Mouse (Mus musculus) skeletal muscle tissue, adult 2 months (tissue): ENCODE data around the gene Apc2.
"Not testable (repeated sequence)": the region's sequence is repeated elsewhere in the genome, so short reads cannot be mapped to it uniquely, and the experiment has no call there.

Source experiments
- DNase-seq: peaks from one replicate; pipeline ENCODE4 v3.0.0-alpha.2; 2012; ENCODE audit warnings: low read depth, low spot score

Apc2 gene

DNA sequence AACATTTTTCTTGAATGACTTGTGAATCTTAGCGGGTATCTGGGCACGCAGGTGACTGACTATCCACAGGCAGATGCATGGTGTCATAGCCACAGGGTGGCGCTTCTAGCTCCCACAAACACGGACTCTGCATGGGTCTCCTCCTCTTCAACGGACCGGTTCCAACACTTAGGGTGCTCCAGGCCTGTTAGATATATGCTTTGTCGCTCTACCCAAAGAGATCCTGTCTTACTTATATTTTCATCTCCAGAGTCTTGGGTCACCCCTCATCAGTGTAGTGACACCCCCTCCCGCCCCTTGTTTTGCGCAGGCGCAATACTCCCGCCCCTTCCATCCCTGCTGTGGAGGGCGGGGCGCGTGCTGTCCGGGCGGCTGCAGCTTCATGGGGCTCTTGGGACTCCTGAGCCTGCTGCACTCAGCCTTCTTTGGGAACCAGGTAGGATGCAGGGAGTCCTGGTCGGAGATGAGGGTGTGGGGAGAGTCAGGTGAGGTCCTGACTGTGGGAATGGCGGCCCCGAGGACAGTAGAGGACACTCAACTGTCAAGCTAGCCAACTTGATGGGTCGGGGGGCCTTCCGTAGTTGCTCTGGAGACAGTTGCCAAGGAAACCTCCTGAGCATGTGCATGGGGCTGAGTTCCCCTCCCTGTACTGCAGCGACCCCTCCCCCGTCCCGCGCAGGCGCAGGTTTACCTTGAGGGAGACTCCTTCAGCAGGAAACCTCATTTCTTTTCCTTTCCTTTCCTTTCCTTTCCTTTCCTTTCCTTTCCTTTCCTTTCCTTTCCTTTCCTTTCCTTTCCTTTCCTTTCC, at the start of gene Apc2:
Apc2 (plus strand) TSS at position 360 of the 808 bp plus-strand sequence.
- peak; percentile 58 for DNase-seq

DNA sequence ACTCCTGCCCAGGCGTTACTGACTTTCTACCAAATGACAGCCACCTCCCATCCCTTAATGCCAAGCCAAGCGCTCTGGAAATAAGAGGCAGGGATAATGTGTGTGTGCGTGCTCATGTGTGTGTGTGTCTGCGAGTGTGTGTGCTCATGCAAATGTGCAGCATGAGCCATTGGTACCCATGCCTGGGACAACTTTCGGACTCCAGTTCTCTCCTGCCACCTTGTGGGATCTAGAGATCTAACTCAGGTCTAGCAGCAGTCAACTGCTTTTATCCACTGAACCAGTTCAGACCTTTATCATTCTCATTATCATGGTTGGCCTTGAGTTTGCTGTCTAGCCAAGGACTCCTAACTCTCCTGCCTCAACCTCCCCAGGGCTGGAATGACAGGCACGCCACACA, 47.9 kb upstream of the Apc2 start:
- DNase-seq, result no peak

DNA sequence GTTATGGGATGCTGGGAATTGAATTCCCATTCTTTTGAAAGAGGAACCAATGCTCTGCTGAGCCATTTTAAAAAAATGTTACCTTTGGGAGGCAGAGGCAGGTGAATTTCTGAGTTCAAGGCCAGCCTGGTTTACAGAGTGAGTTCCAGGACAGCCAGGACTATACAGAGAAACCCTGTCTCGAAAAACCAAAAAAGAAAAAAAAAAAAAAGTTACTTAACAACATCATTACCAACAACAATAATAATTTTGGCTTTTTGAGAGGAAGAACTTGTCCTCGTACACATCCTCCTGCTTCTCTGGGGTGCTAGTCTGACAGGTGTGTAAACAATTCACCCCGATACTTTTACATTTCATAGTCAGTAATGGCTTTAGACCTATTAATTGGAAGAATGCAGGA, 47.3 kb upstream of the Apc2 start:
- not testable (repeated sequence) for DNase-seq

DNA sequence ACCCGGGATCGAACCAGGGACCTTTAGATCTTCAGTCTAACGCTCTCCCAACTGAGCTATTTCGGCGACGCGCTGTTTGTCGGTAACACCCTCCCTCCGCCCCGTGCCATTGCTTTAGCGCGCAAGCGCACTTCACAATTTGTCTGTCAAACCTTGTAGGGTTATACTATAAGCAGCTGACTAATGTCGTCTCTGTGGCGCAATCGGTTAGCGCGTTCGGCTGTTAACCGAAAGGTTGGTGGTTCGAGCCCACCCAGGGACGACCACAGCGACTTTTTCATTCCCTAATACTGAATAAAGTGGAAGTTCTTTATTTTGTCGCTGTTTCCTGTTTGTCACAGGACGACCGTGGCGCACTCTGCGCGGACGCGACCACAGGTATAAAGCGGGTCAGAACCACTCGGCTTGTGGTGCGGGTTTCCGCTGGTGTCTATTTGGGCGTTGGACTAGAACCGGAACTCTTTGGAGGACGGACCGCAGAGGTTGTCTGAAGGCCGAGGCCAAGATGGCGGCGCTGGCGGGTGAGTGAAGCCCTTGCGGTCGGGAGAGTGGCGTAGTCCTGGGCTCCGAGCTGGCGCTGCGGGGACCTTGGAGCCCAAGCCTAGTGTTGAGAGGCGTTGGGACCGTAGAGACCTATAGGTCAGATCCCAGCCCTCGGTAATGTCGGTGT, 46.7 kb upstream of the Apc2 start, which contains the start of gene Ndufs7:
Ndufs7 (plus strand) TSS at position 151 of the 670 bp plus-strand sequence.
- peak; percentile 97 for DNase-seq

DNA sequence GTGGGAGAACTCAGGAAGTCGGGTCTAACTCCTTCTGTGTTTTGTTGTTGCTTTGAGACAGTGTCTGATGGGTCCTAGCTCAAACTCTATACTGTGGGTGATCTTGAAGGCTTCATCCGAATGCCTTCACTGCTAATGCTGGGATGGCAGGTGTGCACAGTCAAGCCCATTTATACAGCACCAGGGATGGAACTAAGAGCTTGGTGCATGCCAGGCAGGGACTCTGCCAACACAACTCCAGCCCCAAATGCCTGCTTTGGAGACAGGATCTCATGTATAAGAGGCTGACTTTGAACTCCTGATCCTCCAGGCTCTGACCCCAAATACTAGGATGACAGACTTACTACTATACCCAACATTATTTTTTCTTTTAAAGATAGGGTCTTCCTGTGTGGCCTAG, 45.7 kb upstream of the Apc2 start:
- no peak for DNase-seq

DNA sequence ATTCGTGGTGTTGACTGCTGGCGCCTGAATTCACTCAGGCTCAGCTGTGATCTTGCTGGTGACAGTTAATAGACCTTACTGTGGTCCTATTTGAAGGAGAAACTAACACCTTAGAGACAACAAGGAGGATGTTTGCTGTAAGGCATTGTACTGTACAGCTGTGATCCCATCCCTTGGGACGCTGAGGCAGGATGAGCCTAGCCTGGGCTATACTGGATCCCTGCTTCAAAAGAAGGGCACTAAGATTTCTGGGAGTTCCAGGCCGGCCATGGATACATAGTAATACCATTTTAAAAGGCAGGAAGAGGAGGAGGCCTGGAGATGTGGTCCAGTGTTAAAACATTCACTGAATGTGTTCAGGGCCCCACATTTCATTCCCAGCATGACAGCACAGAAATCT, 45.2 kb upstream of the Apc2 start:
- no peak for DNase-seq

DNA sequence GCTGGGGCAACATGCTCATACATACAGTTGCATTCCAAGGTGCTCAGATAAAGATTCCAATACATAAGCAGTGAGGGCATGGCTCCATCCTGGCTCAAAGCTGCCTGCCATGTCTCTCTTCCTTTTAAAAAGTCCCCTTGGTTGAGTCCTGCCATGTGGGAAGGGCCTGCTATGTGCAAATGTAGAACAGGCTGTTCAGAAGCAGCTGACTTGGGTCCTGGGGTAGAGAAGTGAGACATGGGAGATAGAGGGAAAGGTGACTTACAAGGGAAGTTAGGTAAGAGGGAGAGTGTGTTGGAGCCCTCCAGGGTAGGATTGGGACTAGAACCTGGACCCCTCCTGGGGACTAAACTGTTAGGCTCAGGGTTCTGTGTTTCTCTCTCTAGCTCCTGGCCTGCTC, 43.8 kb upstream of the Apc2 start:
- DNase-seq, result no peak

DNA sequence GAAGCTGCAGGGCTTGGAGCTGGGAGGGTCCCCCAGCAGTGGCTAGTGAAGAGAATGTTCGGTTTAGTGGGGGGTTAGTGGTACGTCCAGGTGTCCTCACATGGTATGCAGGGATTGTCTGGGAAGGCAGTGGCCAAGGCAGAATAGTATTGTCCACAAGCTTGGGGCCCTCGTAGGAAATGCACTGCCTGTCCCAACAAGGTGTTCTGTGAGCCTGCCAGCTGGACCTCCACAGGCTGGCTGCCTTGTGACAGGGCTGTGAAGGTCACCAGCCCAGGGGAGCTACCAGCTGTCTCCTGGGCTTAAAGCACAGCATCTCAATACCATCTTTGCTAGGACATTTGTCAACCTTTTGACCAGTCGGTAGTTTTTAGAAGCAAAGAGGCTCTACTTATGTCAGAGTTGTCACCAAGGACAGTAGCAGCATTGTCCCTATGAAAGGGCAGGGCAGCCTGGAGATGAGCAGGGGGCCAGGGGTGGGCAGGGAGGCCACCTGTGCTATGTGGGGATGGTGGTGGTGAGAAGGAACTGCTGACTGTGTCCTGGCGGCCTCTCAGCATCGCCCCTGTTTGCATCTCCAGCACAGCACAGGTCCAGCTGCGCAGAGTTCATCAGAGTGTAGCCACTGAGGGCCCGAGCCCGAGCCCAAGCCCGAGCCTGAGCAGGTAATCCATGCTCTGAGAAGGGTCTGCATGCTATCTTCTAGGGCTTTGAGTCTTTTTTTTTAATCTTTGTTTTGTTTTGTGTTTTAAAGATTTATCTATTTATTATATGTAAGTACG, 43.1 kb upstream of the Apc2 start:
- no peak for DNase-seq

DNA sequence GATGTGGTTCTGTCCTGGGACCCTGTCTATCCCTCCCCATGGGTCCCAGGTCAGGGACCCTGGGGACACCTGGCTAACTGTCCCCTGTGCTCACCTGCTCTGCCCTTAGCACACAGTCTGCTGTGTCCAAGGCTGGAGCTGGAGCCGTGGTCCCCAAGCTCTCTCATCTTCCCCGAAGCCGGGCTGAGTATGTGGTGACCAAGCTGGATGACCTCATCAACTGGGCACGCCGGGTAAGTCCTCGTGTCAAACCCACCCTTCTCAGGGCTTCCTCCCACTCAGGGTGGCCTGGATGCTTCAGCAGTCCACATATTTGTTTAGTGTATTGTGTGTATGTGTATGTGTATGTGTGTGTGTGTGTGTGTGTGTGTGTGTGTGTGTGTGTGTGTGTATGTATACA, 42.2 kb upstream of the Apc2 start:
- no peak for DNase-seq

DNA sequence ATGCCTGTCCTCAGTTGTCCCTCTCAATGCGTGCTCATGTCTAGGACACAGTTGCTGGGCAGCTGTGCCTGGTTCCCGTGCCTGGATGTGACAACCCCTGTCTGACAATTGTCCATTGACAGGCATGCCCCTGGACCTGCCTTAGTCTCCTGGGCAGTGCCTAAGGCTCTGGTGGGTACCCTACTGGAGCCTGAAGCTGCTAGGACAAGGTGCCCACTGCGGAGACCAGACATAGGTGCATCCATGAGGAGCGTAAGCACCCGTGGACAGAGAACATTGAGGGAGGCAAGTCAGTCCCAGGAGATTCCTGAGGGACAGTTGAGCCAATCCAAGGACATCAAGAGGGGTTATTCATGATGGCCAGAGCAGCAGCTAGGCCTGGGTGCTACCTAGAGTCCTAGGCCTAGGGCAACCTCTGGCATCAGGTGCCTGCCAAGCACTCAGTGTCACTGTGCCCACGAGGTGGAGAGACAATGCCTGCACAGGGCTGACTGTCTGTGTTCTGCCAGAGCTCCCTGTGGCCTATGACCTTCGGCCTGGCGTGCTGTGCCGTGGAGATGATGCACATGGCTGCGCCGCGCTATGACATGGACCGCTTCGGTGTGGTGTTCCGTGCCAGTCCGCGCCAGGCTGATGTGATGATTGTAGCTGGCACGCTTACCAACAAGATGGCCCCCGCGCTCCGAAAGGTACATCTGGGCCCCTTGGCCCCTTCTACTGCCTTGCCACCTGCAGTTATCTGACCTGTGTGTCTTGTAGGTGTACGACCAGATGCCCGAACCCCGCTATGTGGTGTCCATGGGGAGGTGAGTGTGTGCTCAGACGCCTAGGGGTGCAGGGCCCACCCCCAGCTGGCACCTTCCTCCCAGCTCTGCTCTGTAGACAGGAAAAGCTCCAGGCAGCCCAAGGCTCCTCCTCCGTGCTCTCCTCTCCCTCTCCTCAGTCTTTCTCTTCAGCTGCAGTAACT, 41.2 kb upstream of the Apc2 start:
- no peak for DNase-seq

DNA sequence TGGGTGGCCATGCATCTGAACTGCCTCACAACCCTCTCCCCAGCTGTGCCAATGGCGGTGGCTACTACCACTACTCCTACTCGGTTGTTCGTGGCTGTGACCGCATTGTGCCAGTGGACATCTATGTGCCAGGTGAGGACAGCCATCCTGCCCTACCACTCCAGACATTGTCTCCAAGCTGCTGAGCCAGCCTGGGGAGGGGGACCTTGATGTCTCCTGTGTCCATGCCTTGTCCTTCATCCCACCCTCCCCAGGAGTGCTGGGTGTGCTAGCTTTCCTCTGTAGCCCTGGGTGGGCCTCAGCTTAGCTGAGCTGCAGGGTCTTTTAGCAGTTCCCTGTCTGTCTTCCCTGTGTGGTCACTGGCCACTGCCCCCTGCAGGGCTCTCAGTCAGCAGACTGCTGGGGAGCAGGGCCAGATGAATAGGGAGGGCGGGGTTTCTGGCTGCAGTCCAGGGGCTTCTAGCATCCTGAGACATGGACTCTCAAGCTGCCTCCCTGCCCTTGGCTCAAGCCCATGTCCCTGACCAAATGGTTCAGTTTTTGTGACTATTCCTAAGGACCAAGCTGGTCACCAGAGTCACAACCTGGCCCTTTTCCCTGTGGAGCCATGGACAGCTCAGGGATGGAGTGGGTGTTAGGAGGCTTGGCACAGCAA, 39.8 kb upstream of the Apc2 start:
- DNase-seq, result no peak

DNA sequence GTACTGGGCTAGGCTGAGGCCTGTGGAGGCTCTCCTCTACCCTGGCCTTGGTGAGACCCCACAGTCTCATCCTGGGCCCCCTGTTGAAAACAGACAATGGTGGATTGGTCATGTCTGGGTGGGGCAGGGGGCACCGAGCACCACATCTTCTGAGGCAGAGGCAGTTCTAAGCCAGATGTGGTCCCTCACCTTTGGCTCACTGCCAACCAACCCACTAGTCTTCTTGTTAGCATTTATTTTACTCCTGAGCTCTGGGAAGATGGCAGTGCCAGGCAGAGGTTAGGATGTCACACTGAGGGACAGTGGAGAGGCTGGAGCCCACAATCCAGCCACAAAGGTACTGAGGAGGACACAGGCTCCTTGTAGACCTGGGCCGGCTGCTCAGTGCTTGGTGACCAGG, 37.8 kb upstream of the Apc2 start:
- no peak for DNase-seq

DNA sequence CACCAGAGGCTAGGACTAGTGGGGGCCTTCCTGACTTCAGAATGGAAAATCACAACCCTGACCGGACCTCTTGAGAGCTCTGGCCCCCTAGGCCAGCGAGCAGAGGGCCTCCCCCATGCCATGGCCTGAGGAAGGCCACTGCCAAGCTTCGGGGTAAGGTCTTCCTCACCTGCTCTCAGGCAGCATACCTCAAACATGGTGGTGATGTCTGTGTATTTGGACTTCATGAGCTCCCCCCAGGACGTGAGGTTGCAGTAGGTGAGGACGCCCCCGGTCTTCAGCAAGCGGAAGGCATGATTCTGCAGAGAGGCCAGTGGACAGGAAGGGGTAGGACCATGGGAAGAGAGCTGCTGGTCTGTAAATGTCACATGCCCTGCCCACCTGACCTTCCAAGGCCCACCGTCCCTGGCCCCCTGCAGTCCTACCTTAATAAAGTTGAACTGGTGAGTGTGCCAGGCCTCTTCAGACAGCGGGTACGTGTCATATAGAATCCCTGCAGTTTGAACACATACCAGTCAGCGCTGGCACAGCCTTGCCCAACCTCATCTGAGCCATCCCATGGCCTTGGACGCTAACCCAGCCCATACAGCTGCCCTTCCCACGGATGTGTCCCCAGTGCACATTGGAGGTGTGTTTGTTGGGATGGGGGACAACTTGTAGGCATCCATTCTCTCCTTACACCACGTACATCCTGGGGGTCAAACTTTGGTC, 36.9 kb upstream of the Apc2 start:
- no peak for DNase-seq

DNA sequence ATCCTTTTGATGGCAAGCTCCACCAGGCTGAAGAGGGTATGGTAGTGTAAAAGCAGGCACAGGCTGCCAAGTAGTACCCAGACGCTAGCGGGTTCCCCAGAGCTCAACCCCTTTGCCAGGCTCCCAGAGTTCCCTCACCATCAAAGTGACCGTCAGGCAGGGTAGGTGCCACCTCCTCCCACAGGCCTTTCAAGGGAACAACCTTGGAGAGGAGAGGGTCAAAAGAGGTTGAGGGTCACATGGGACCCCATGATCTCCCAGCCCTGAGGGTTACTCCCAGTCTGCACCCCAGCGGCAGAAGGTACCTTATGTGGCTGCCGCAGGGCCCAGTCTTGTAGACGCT, 36.3 kb upstream of the Apc2 start:
- no peak for DNase-seq

DNA sequence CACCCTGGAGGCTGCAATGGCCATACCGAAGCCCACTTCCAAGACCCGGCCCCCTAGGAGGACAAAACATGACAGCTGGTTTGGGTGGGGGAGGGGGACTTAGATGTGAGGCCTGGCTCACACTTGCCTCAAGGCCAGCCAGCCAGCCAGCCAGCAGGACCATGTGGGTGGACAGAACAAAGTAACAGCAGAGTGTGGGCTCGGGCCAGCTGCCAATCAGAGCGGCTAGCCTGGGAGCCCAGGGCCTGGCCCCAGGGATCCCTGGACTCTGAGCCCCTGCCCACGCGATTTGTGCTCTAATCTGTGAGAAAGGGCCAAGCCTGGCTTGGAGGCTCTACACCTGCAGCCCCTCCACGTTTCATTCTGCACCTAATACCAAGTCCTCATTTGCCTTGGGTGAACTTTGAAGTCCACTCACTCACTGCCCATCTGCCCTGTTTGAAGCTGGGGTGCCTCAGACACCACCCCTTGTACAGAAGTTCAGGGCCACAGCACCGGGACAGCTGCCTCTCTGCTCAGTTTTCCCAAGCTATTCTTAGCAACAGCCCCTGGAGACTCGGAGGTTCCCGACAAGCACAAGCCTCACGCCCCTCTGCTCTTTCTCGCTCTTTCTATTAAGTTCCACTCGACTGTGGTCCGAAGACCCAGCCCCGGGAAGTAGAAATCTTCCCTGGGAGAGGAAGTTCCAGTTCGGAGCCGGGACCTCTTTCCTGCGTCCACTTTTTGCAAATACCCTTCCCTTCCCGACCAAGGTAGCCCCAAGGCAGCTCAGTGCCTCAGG, 35.7 kb upstream of the Apc2 start:
- DNase-seq, result peak; percentile 57

DNA sequence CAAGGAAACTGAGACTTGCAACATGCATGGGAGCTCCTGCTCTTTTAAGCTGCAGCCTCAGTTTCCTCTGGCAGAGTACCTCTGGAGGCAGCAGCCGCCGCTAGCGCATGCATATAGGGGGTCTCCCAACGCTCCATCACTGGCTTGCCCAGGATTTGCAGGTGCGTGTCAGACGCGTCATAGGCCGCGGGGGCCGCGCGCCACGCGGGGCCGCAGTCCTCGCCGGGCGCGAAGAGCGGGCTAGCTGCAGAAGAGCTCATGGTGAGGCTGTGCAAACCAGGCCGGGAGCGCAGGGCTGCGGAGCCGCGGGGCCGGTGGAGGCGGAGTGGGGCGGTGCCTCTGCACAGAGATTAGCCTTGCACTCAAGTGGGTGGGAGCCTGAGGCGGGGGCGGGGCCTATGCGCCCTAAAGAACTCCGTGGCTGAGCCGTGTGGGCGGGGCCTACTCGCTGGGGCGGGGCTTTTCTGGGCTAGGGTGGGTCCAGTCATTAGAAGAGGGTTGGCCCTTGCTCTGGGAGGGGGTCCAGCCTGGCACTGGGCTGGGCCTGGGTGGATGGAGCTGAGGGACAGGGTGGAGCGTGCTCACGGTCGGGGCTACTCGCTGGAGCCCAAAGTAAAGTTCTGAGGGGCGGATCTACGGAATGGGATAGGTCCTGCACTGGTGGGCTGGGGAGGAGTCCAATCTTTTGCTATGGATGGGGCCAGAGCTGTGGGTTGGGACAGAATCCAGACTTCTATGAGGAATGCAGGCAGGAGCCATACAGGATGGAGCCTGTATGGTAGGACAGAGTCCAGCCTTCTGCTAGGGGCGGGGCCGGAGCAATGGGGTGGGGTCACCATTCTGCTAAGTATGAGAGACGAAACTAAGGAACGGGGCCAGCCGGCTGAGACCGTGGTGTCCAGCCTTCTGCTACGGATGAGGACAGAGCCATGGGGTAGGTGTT, 34.9 kb upstream of the Apc2 start, which contains the start of the genes Gamt and Dazap1:
Gamt (minus strand) TSS at position 371 of the 943 bp plus-strand sequence.
Dazap1 (plus strand) TSS at position 845 of the 943 bp plus-strand sequence.
- DNase-seq, result peak; percentile 97

DNA sequence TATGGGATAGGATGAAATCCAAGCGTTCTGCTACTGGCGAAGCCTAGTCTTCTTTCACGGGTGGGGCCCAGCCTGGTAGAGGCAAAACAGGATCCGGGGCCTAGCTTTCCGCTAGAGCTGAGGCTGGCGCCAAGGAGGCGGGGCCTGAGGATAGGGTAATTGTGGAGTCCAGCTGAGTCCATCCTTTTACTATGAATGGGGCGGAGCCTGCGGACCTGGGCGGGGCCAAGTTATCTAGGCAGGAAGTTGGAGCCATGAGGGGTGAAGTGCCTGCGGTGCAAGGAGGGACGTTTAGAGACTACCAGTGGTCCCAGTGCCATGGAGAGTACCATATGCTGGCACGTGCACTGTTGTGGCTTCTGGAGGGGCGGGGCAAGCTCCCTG, 34.2 kb upstream of the Apc2 start:
- peak; percentile 94 for DNase-seq

DNA sequence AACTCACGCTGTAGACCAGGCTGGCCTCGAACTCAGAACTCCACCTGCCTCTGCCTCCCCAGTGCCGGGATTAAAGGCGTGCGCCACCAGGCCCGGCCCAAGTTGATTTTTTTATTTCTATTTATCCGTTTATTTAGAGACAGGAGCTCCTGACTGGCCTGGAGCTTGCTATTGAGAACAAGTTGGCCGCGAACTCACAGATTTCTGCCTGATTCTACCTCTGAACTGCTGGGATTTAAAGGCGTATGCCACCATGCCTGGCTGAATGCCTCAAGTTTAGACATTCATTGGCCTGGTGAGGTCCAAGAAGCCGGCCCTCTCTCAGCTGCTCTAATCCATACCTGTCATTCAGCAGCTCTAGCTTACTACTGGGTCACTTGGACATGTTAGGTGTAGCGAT, 33.6 kb upstream of the Apc2 start:
- DNase-seq, result no peak
